Mouse (Mus musculus) ES-E14 (cell line): Measurements from ENCODE around the gene Rarb.

Experiments used
- CHD2 ChIP-seq: IDR thresholded peaks from 2 replicates; pipeline ENCODE4 v1.6.1; 2014; ENCODE audit warnings: mild to moderate bottlenecking, low read depth, low read length, inconsistent platforms
- ZC3H11A ChIP-seq: IDR thresholded peaks from 2 replicates; pipeline ENCODE4 v1.6.1; 2012; ENCODE audit warnings: low read depth, mild to moderate bottlenecking, inconsistent platforms, low read length, borderline replicate concordance
- ZNF384 ChIP-seq: IDR thresholded peaks from 2 replicates; pipeline ENCODE4 v1.6.1; 2012; ENCODE audit warnings: low read depth, low read length, inconsistent platforms

DNA sequence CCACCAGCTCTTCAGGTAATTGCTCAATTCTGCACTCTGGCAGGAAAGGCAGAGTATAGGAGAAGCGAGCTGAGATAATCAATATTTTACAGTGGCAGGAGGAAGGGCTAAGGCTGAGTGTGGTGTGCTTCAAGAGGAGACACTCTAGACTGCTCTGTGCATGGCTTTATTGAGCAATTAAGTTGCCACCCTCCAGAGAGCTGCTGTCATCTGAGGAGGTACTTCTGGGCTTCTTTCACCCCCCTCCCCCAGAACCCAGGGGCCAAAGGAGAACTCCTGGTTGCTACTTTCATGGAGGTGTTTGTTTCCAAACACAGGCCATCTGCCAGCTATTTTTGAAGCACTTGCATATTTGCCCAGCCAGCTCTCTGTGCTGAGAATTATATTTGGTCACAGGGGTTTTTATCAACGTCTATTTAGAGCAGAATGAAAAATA, 321.7 kb downstream of the Rarb start:
- no peak for TF ChIP-seq ZC3H11A
- no peak for TF ChIP-seq ZNF384
- no peak for TF ChIP-seq CHD2
